Mouse (Mus musculus): ENCODE measurements around the gene Kcna5.

Gene Kcna5

GRCm38 (mm10) chr6:126483264-126483867 lies 51.8 kb downstream of the Kcna5 start:
- in situ Hi-C loops (cut with MboI; ENCODE audit: unreplicated experiment in 2 of 2), result no loop called here

All from v-Abl transformed pro-B cells (cell line).